11 mouse cellular contexts compared by ENCODE assay signal in genomic region chr5:101591236-101591635, GRCm38 (mm10).
"Had no signal": no experiment of that assay in that cellular context is flagged by ENCODE, and none has a peak within 500 bp of the region (broad histone marks: within the 10 kb centered on the region; RNA-seq: fewer than 3 reads in every experiment).

No protein-coding gene starts in this region.

- H3K27me3 ChIP-seq: limb, embryonic 13.5 days; stomach, embryonic 15.5 days had no signal

- H3K4me2 ChIP-seq: limb, embryonic 13.5 days; midbrain, embryonic 15.5 days; stomach, embryonic 15.5 days had no signal

- DNase-seq: kidney, adult 18-20 months; kidney, postnatal 10 days; left cerebral cortex, postnatal 4 days; lung, adult 18-20 months; right cerebral cortex, postnatal 14 days; thymus, postnatal 36 days had no signal

- H3K36me3 ChIP-seq: limb, embryonic 13.5 days; midbrain, embryonic 10.5 days; midbrain, embryonic 15.5 days; stomach, embryonic 15.5 days had no signal

- H3K9ac ChIP-seq: limb, embryonic 13.5 days; liver, embryonic 14.5 days; midbrain, embryonic 15.5 days; stomach, embryonic 15.5 days had no signal

- H3K4me3 ChIP-seq: limb, embryonic 13.5 days; midbrain, embryonic 10.5 days; midbrain, embryonic 15.5 days; stomach, embryonic 15.5 days had no signal

- H3K4me1 ChIP-seq: stomach, embryonic 15.5 days had no signal

- H3K9me3 ChIP-seq: limb, embryonic 13.5 days; midbrain, embryonic 10.5 days; midbrain, embryonic 15.5 days; stomach, embryonic 15.5 days had no signal

- ATAC-seq: midbrain, embryonic 15.5 days had no signal

- H3K27ac ChIP-seq: limb, embryonic 13.5 days; liver, embryonic 14.5 days; midbrain, embryonic 10.5 days; midbrain, embryonic 15.5 days; stomach, embryonic 15.5 days had no signal
